Mouse (Mus musculus): ENCODE results near the gene Mn1. TPM values are rescaled to one million over a fixed set of nuclear protein-coding genes. Genes with fewer than 3 reads are reported as not detected.

Mn1 gene
- polyA plus RNA-seq, 1 experiment from 2014 or later: 8.0 TPM

DNA sequence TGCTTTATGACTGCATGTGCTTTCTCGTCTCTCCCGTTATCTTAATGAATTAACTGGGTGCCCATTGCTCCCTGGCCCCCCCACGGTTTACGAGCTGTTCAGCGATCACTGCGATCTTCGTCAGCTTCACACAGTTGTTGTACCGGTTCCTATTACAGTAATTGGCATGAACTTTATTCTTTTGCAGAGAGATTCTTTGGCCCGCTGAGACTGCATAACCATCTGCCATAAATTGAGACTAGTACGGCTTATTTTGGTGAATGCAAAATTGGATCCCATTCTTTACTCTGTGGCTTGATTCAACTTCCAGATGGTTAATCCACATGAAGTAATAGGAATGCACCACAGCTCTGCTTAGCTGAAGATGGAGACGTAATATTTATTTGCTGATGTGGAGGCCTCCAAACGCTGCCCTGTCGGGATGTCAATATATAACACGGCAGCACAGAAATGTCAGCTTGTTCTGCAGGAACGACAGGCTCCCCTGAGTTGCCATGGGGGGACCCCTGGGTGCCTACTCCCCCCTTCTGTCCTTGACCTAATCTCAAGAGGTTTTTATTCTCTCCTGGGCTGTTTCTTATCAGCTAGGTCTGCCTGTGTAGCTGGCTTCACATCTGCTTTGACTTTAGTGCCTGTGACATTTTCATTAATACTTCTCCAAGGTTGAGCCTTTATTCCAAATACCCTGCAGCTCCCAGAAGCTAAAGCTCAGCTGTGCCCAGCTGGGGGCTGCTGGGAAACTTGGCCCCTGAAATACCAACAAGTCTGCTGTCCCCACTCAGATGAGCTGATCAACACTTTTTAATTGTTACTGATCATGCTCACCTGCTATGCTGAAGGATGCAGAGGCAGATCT is 22.7 kb upstream of the Mn1 start:
- no peak for ATAC-seq (ENCODE audit: insufficient number of reproducible peaks, low FRiP score)
- peaks cover 20% of the 10 kb centered on the region; the same call in 1 of the 2 replicates for H3K27me3 ChIP-seq (replicated peaks)
- no peak overlapping the region for H3K9ac ChIP-seq
- peak overlapping the region; percentile 59 for H3K4me2 ChIP-seq
- no peaks in the 10 kb centered on the region for H3K9me3 ChIP-seq (replicated peaks)
- peaks cover 3% of the 10 kb centered on the region; the same call in 1 of the 2 replicates for H3K36me3 ChIP-seq
- no peak overlapping the region for H3K27ac ChIP-seq (ENCODE audit: poor library complexity, severe bottlenecking)
- peaks cover 59% of the 10 kb centered on the region for H3K4me1 ChIP-seq (replicated peaks)
- H3K4me3 ChIP-seq: peak overlapping the region; percentile 17
- WGBS: 30% methylated on average over 15 of the region's 15 CpGs

DNA sequence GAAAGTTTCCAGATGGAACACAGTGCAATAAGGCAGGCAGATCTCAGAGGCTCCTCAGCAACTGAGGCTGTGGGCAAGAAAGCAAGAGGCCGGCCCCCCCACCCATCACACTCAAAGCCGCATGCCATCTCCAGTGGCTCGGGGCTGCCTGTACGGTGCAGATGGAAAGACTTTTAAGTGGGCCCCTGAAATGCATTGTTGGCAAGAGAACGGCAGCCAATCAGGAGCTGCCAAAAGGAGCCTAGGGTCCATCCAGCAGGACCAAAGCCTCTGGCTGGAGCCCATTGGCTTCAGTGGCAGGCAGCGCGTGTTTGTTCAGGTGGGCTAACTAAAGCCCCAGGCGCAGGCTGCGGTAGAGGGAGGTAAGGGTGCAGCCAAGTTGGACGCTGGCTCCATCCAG is 21.4 kb upstream of the Mn1 start:
- ATAC-seq (ENCODE audit: insufficient number of reproducible peaks, low FRiP score): no peak
- H3K4me3 ChIP-seq: no peak overlapping the region

DNA sequence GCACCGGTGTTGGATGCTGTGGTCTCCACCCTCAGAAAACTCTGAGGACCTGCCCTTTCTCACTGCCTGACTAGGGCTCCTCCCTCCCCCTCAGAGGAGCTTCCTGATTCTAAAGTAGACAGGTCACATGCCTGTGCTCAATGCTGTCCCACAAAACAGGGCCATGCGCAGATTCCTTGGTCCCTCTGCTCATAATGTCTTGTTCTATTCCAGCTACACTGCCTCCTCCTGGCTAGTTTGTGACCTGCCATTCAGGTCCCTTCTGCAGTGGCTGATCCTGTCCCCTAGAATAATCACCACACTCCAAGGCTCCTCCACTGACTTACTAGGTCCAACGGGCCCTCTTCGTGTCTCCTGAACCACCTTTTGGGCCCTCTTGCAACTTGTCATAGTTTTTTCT is 21.0 kb upstream of the Mn1 start:
- WGBS: 67% methylated on average over 4 of the region's 4 CpGs
- H3K36me3 ChIP-seq: no peaks in the 10 kb centered on the region
- H3K4me1 ChIP-seq (replicated peaks): peaks cover 58% of the 10 kb centered on the region
- H3K4me3 ChIP-seq: no peak overlapping the region
- H3K4me2 ChIP-seq: no peak overlapping the region
- H3K27me3 ChIP-seq (replicated peaks): peaks cover 28% of the 10 kb centered on the region; the same call in 1 of the 2 replicates
- no peak for ATAC-seq (ENCODE audit: insufficient number of reproducible peaks, low FRiP score)
- no peak overlapping the region for H3K9ac ChIP-seq
- H3K9me3 ChIP-seq (replicated peaks): no peaks in the 10 kb centered on the region
- no peak overlapping the region for H3K27ac ChIP-seq (ENCODE audit: poor library complexity, severe bottlenecking)

More for the DNA sequence above, 21.4 kb upstream of the Mn1 start:
- WGBS: 47% methylated on average over 10 of the region's 10 CpGs
- H3K27me3 ChIP-seq (replicated peaks): peaks cover 28% of the 10 kb centered on the region; the same call in 1 of the 2 replicates
- no peak overlapping the region for H3K9ac ChIP-seq
- no peaks in the 10 kb centered on the region for H3K9me3 ChIP-seq (replicated peaks)
- peaks cover 60% of the 10 kb centered on the region for H3K4me1 ChIP-seq (replicated peaks)
- 0 out of 2 replicates have a peak overlapping the region, but pooled peaks have one; percentile 5 for H3K4me2 ChIP-seq
- no peaks in the 10 kb centered on the region for H3K36me3 ChIP-seq
- no peak overlapping the region for H3K27ac ChIP-seq (ENCODE audit: poor library complexity, severe bottlenecking)

- H3K4me2 ChIP-seq: no peak overlapping the region
- no peak overlapping the region for H3K4me3 ChIP-seq
- no peak for ATAC-seq (ENCODE audit: insufficient number of reproducible peaks, low FRiP score)
- H3K27ac ChIP-seq (ENCODE audit: poor library complexity, severe bottlenecking): no peak overlapping the region
- no peaks in the 10 kb centered on the region for H3K36me3 ChIP-seq
- H3K9ac ChIP-seq: no peak overlapping the region
- H3K9me3 ChIP-seq (replicated peaks): no peaks in the 10 kb centered on the region
- 33% methylated on average over 4 of the region's 4 CpGs for whole genome bisulfite sequencing
- H3K27me3 ChIP-seq (replicated peaks): peaks cover 28% of the 10 kb centered on the region; the same call in 1 of the 2 replicates
- peaks cover 54% of the 10 kb centered on the region for H3K4me1 ChIP-seq (replicated peaks)
These were observed 18.7 kb upstream of the Mn1 start for GRCm38 (mm10) chr5:111398471-111398870.

GRCm38 (mm10) chr5:111399271-111399670 is 17.9 kb upstream of the Mn1 start:
- 55% methylated on average over 4 of the region's 4 CpGs for WGBS
- Histone ChIP-seq H3K9me3 (replicated peaks) (no peaks in the 10 kb centered on the region), H3K36me3 (no peaks in the 10 kb centered on the region), H3K9ac (no peak overlapping the region), H3K4me3 (no peak overlapping the region), H3K27ac (ENCODE audit: poor library complexity, severe bottlenecking) (no peak overlapping the region), H3K27me3 (replicated peaks) (peaks cover 28% of the 10 kb centered on the region; the same call in 1 of the 2 replicates), H3K4me2 (no peak overlapping the region), H3K4me1 (replicated peaks) (peaks cover 46% of the 10 kb centered on the region)
- no peak for ATAC-seq (ENCODE audit: insufficient number of reproducible peaks, low FRiP score)

- 76% methylated on average over 19 of the region's 19 CpGs for WGBS
- Histone ChIP-seq H3K4me1 (replicated peaks) (peaks cover 24% of the 10 kb centered on the region), H3K9ac (no peak overlapping the region), H3K27ac (ENCODE audit: poor library complexity, severe bottlenecking) (no peak overlapping the region), H3K4me3 (no peak overlapping the region), H3K4me2 (no peak overlapping the region), H3K27me3 (replicated peaks) (peaks cover 25% of the 10 kb centered on the region; the same call in 1 of the 2 replicates), H3K36me3 (no peaks in the 10 kb centered on the region), H3K9me3 (replicated peaks) (no peaks in the 10 kb centered on the region)
- ATAC-seq (ENCODE audit: insufficient number of reproducible peaks, low FRiP score): no peak
These were observed 15.1 kb upstream of the Mn1 start for GRCm38 (mm10) chr5:111401879-111402650.

DNA sequence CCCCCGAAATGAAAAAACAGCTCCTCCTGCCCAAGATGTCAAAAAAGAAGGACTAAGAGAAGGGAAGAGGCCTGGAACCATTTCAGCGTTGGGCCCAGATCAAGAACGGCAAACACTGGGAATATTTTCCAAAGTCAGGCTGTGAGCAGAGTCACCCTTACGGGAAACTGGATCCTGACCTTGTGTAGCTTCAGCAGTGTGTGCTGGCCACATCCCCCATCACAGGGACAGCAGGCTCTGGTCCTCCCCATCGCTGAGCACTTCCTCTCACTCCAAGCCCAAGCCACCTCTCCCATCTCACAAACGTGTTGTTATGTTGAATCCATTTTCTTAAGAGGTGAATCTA is 14.5 kb upstream of the Mn1 start:
- no peak for ATAC-seq (ENCODE audit: insufficient number of reproducible peaks, low FRiP score)
- H3K36me3 ChIP-seq: no peaks in the 10 kb centered on the region
- no peak overlapping the region for H3K4me2 ChIP-seq
- H3K27me3 ChIP-seq (replicated peaks): peaks cover 22% of the 10 kb centered on the region; the same call in 1 of the 2 replicates
- peaks cover 24% of the 10 kb centered on the region for H3K4me1 ChIP-seq (replicated peaks)
- WGBS: 81% methylated on average over 6 of the region's 6 CpGs
- no peak overlapping the region for H3K4me3 ChIP-seq
- no peak overlapping the region for H3K27ac ChIP-seq (ENCODE audit: poor library complexity, severe bottlenecking)
- H3K9me3 ChIP-seq (replicated peaks): no peaks in the 10 kb centered on the region
- no peak overlapping the region for H3K9ac ChIP-seq

DNA sequence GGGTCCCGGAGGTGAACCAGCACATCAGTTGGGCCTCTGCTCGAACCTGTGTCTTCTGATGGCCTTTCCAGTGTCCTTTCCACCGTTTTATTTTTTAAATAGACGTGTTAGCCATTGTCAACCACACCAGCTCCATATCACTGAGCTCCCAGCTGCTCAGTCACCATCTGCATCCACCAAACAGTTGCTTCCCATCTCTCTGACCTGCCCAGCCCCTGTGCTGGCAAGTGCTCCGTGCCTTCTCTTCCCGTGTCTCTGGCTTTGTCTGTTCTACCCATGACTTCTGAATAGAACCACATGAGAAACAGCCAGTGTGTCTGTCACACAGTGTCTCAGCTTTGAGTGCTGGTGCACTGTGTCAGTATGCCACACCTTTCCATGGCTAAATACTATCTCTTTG is 12.4 kb upstream of the Mn1 start:
- Histone ChIP-seq H3K27ac (ENCODE audit: poor library complexity, severe bottlenecking) (no peak overlapping the region), H3K9me3 (replicated peaks) (no peaks in the 10 kb centered on the region), H3K4me1 (replicated peaks) (peaks cover 29% of the 10 kb centered on the region), H3K4me3 (no peak overlapping the region), H3K9ac (no peak overlapping the region), H3K4me2 (no peak overlapping the region), H3K27me3 (replicated peaks) (0 out of 2 replicates have a peak, but pooled peaks cover 10% of the 10 kb centered on the region), H3K36me3 (no peaks in the 10 kb centered on the region)
- ATAC-seq (ENCODE audit: insufficient number of reproducible peaks, low FRiP score): no peak
- WGBS: 66% methylated on average over 6 of the region's 6 CpGs

- peak; percentile 63 for ATAC-seq (ENCODE audit: insufficient number of reproducible peaks, low FRiP score)
- Histone ChIP-seq H3K27me3 (replicated peaks) (peaks cover 18% of the 10 kb centered on the region), H3K9me3 (replicated peaks) (no peaks in the 10 kb centered on the region), H3K4me2 (peak overlapping the region; percentile 51), H3K9ac (peak overlapping the region; percentile 29; the same call in 1 of the 2 replicates), H3K27ac (ENCODE audit: poor library complexity, severe bottlenecking) (peak overlapping the region; percentile 73), H3K36me3 (no peaks in the 10 kb centered on the region), H3K4me3 (peak overlapping the region; percentile 12; the same call in 1 of the 2 replicates), H3K4me1 (replicated peaks) (peaks cover 31% of the 10 kb centered on the region)
- WGBS: 13% methylated on average over 14 of the region's 14 CpGs
These were observed 8.6 kb upstream of the Mn1 start for GRCm38 (mm10) chr5:111408470-111409105.

- Histone ChIP-seq H3K4me2 (no peak overlapping the region), H3K4me1 (replicated peaks) (peaks cover 38% of the 10 kb centered on the region), H3K36me3 (no peaks in the 10 kb centered on the region), H3K27me3 (replicated peaks) (peaks cover 21% of the 10 kb centered on the region), H3K9me3 (replicated peaks) (no peaks in the 10 kb centered on the region), H3K27ac (ENCODE audit: poor library complexity, severe bottlenecking) (peak overlapping the region; percentile 73; the same call in 1 of the 2 replicates), H3K9ac (peak overlapping the region; percentile 13; the same call in 1 of the 2 replicates), H3K4me3 (no peak overlapping the region)
- WGBS: 0% methylated on average over 1 of the region's 1 CpGs
- peak; percentile 24; the same call in 1 of the 2 replicates for ATAC-seq (ENCODE audit: insufficient number of reproducible peaks, low FRiP score)
These were observed 7.6 kb upstream of the Mn1 start for GRCm38 (mm10) chr5:111409412-111410044.

Measured in heart, embryonic 12.5 days (tissue).